Mouse (Mus musculus): ENCODE measurements around the gene Tbx15.
"Not testable (repeated sequence)": the region's sequence is repeated elsewhere in the genome, so short reads cannot be mapped to it uniquely, and the experiment has no call there.

The Tbx15 gene

GRCm38 (mm10) chr3:99266752-99267303 lies 26.6 kb downstream of the Tbx15 start:
- no peak for DNase-seq (ENCODE audit: low spot score)

GRCm38 (mm10) chr3:99277973-99278580 lies 37.9 kb downstream of the Tbx15 start:
- no peak for DNase-seq (ENCODE audit: low spot score)

- no peak for DNase-seq (ENCODE audit: low spot score)
Measured at GRCm38 (mm10) chr3:99279718-99280117, 39.5 kb downstream of the Tbx15 start.

- DNase-seq (ENCODE audit: low spot score), result no peak
Measured at GRCm38 (mm10) chr3:99281453-99281852, 41.3 kb downstream of the Tbx15 start.

GRCm38 (mm10) chr3:99288302-99288701 lies 48.1 kb downstream of the Tbx15 start:
- DNase-seq (ENCODE audit: low spot score), result no peak

- no peak for DNase-seq (ENCODE audit: low spot score)
Measured at GRCm38 (mm10) chr3:99290064-99290702, 50.0 kb downstream of the Tbx15 start.

GRCm38 (mm10) chr3:99290878-99291277 lies 50.7 kb downstream of the Tbx15 start:
- DNase-seq (ENCODE audit: low spot score), result no peak

GRCm38 (mm10) chr3:99291386-99291785 lies 51.2 kb downstream of the Tbx15 start:
- DNase-seq (ENCODE audit: low spot score), result no peak

- no peak for DNase-seq (ENCODE audit: low spot score)
Measured at GRCm38 (mm10) chr3:99292531-99292931, 52.4 kb downstream of the Tbx15 start.

GRCm38 (mm10) chr3:99294209-99294608 lies 54.0 kb downstream of the Tbx15 start:
- DNase-seq (ENCODE audit: low spot score), result not testable (repeated sequence)

- no peak for DNase-seq (ENCODE audit: low spot score)
Measured at GRCm38 (mm10) chr3:99295301-99295700, 55.1 kb downstream of the Tbx15 start.

GRCm38 (mm10) chr3:99296186-99296585 lies 56.0 kb downstream of the Tbx15 start:
- DNase-seq (ENCODE audit: low spot score), result no peak

GRCm38 (mm10) chr3:99300846-99301245 lies 60.7 kb downstream of the Tbx15 start:
- no peak for DNase-seq (ENCODE audit: low spot score)

- DNase-seq (ENCODE audit: low spot score), result no peak
Measured at GRCm38 (mm10) chr3:99310877-99311276, 70.7 kb downstream of the Tbx15 start.

- DNase-seq (ENCODE audit: low spot score), result no peak
Measured at GRCm38 (mm10) chr3:99311943-99312635, 71.9 kb downstream of the Tbx15 start.

- no peak for DNase-seq (ENCODE audit: low spot score)
Measured at GRCm38 (mm10) chr3:99322345-99322744, 82.2 kb downstream of the Tbx15 start.

- DNase-seq (ENCODE audit: low spot score), result no peak
Measured at GRCm38 (mm10) chr3:99329316-99329715, 89.1 kb downstream of the Tbx15 start.

GRCm38 (mm10) chr3:99331086-99331485 lies 90.9 kb downstream of the Tbx15 start:
- DNase-seq (ENCODE audit: low spot score), result no peak

- DNase-seq (ENCODE audit: low spot score), result no peak
Measured at GRCm38 (mm10) chr3:99336866-99337265, 96.7 kb downstream of the Tbx15 start.

- no peak for DNase-seq (ENCODE audit: low spot score)
Measured at GRCm38 (mm10) chr3:99338756-99339155, 98.6 kb downstream of the Tbx15 start.

- no peak for DNase-seq (ENCODE audit: low spot score)
Measured at GRCm38 (mm10) chr3:99340021-99340420, 99.8 kb downstream of the Tbx15 start.

GRCm38 (mm10) chr3:99379616-99380250 lies 139.6 kb downstream of the Tbx15 start:
- DNase-seq (ENCODE audit: low spot score), result no peak

GRCm38 (mm10) chr3:99387127-99387526 lies 146.9 kb downstream of the Tbx15 start:
- DNase-seq (ENCODE audit: low spot score), result no peak

Measured in c-Kit-positive CD71-positive TER-119-positive erythroid progenitor cells, embryonic 14.5 days (primary cell).